In the genomic region with DNA sequence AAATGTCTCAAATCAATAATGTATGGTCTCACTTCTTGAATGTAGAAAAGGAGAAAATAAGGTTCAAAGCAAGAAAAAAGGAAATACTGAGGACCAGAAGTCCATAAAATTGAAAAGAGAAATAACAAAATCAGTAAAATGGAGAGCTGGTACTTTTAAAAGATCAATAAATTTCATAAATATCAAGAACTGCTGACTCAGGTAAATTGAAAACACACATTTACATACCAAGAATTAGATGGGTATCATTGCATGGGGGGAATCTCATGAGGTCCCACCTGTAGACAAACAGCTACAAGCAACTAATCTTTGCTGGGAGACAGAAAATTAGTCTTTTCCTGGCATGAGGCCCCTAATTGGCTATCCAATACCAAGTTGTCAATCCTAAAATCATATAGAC, we compare ENCODE assay signal across 25 mouse cellular contexts.
"Had no signal": no experiment of that assay in that cellular context is flagged by ENCODE, and none has a peak within 500 bp of the region (broad histone marks: within the 10 kb centered on the region; RNA-seq: fewer than 3 reads in every experiment).

No protein-coding gene starts in this region.

- H3K4me2 ChIP-seq: embryonic facial prominence, embryonic 12.5 days; embryonic facial prominence, embryonic 13.5 days; embryonic facial prominence, embryonic 15.5 days; forebrain, embryonic 12.5 days; forebrain, embryonic 13.5 days; forebrain, embryonic 15.5 days had no signal

- H3K27ac ChIP-seq: embryonic facial prominence, embryonic 10.5 days; embryonic facial prominence, embryonic 12.5 days; embryonic facial prominence, embryonic 13.5 days; embryonic facial prominence, embryonic 15.5 days; forebrain, embryonic 10.5 days; forebrain, embryonic 12.5 days; forebrain, embryonic 13.5 days; forebrain, embryonic 15.5 days; gastrocnemius, adult 2 months; heart, adult 2 months had no signal

- H3K9ac ChIP-seq: embryonic facial prominence, embryonic 12.5 days; embryonic facial prominence, embryonic 13.5 days; embryonic facial prominence, embryonic 15.5 days; forebrain, embryonic 12.5 days; forebrain, embryonic 13.5 days; forebrain, embryonic 15.5 days; forebrain, postnatal 0 days had no signal

- H3K4me1 ChIP-seq: embryonic facial prominence, embryonic 10.5 days; embryonic facial prominence, embryonic 12.5 days; embryonic facial prominence, embryonic 13.5 days; embryonic facial prominence, embryonic 15.5 days; forebrain, embryonic 10.5 days; forebrain, embryonic 12.5 days; forebrain, embryonic 13.5 days; forebrain, embryonic 15.5 days had no signal

- H3K36me3 ChIP-seq: embryonic facial prominence, embryonic 10.5 days; embryonic facial prominence, embryonic 12.5 days; embryonic facial prominence, embryonic 13.5 days; embryonic facial prominence, embryonic 15.5 days; forebrain, embryonic 10.5 days; forebrain, embryonic 12.5 days; forebrain, embryonic 15.5 days had no signal

- H3K4me3 ChIP-seq: embryonic facial prominence, embryonic 10.5 days; embryonic facial prominence, embryonic 12.5 days; embryonic facial prominence, embryonic 13.5 days; embryonic facial prominence, embryonic 15.5 days; erythroblast, embryonic 14.5 days; forebrain, embryonic 10.5 days; forebrain, embryonic 12.5 days; forebrain, embryonic 13.5 days; forebrain, embryonic 15.5 days; gastrocnemius, adult 2 months; heart, adult 2 months had no signal

- H3K9me3 ChIP-seq: embryonic facial prominence, embryonic 10.5 days; embryonic facial prominence, embryonic 12.5 days; embryonic facial prominence, embryonic 13.5 days; embryonic facial prominence, embryonic 15.5 days; forebrain, embryonic 10.5 days; forebrain, embryonic 12.5 days; forebrain, embryonic 13.5 days; forebrain, embryonic 15.5 days had no signal

- DNase-seq: cerebellum, adult 9-10 months; cerebellum, adult 9-11 months; cerebellum, postnatal 10 days; cerebellum, postnatal 14 days; cerebellum, postnatal 25 days; cerebellum, postnatal 36 days; embryo, embryonic 11 days; forebrain, postnatal 0 days; gastrocnemius, adult 2 months; gastrocnemius, postnatal 10 days; gastrocnemius, postnatal 14 days; gastrocnemius, postnatal 25 days; gastrocnemius, postnatal 36 days; heart, adult 11 months; heart, adult 18-20 months; heart, adult 2 months had no signal

- H3K27me3 ChIP-seq: embryonic facial prominence, embryonic 12.5 days; embryonic facial prominence, embryonic 13.5 days; embryonic facial prominence, embryonic 15.5 days; forebrain, embryonic 12.5 days; forebrain, embryonic 13.5 days; forebrain, embryonic 15.5 days had no signal
